Mouse (Mus musculus) bone marrow macrophage, adult 2 months (primary cell): ENCODE measurements around the gene D17H6S53E.

Source experiments
- CTCF ChIP-seq: IDR thresholded peaks from 2 replicates; pipeline ENCODE4 v1.5.1; 2012; ENCODE audit warnings: low read depth, mild to moderate bottlenecking, low read length, moderate library complexity
- POLR2A ChIP-seq: IDR thresholded peaks from 2 replicates; pipeline ENCODE4 v1.6.1; 2012; ENCODE audit warnings: mild to moderate bottlenecking, low read depth, low read length, borderline replicate concordance

GRCm38 (mm10) chr17:35115046-35116019 lies 10.8 kb upstream of the D17H6S53E start, which contains the start of gene Ly6g5b:
- peak; percentile 19; the same call in 1 of the 2 replicates for TF ChIP-seq CTCF
- no peak for TF ChIP-seq POLR2A
